Mouse (Mus musculus) spleen, postnatal 4 days (tissue): ENCODE results near the gene Aatk.

Source experiments
- DNase-seq, 2 experiments: peaks; one replicate each; pipeline ENCODE4 v3.0.0; 2022; ENCODE audit warnings: low spot score in 2 of 2

The Aatk gene

GRCm38 (mm10) chr11:120052274-120052673 is 5.3 kb upstream of the Aatk start:
- DNase-seq = no peak

- no peak for DNase-seq
Observed at GRCm38 (mm10) chr11:120051124-120051811, 4.3 kb upstream of the Aatk start.

- DNase-seq = no peak
Observed at GRCm38 (mm10) chr11:120049067-120049466, 2.1 kb upstream of the Aatk start.

GRCm38 (mm10) chr11:120048252-120048556 is 1.2 kb upstream of the Aatk start:
- no peak for DNase-seq

GRCm38 (mm10) chr11:120047531-120048251 is 724 bp upstream of the Aatk start:
- no peak for DNase-seq

- DNase-seq = no peak
Observed at GRCm38 (mm10) chr11:120045839-120046552, 971 bp downstream of the Aatk start.

- no peak for DNase-seq
Observed at GRCm38 (mm10) chr11:120045341-120045740, 1.6 kb downstream of the Aatk start.

- no peak for DNase-seq
Observed at GRCm38 (mm10) chr11:120042141-120042838, 4.7 kb downstream of the Aatk start.

GRCm38 (mm10) chr11:120041191-120042123 is 5.5 kb downstream of the Aatk start:
- DNase-seq = peak in 1 of 2 experiments; percentile 60

GRCm38 (mm10) chr11:120040440-120040839 is 6.5 kb downstream of the Aatk start:
- no peak for DNase-seq

GRCm38 (mm10) chr11:120039581-120039980 is 7.4 kb downstream of the Aatk start:
- DNase-seq = no peak

GRCm38 (mm10) chr11:120034762-120035161 is 12.2 kb downstream of the Aatk start:
- no peak for DNase-seq

GRCm38 (mm10) chr11:120034306-120034705 is 12.7 kb downstream of the Aatk start:
- no peak for DNase-seq

- DNase-seq = no peak
Observed at GRCm38 (mm10) chr11:120033473-120033872, 13.5 kb downstream of the Aatk start.

- DNase-seq = no peak
Observed at GRCm38 (mm10) chr11:120032052-120032451, 14.9 kb downstream of the Aatk start.

GRCm38 (mm10) chr11:120030145-120030901 is 16.6 kb downstream of the Aatk start:
- peak; percentile 42 to 66 for DNase-seq

- DNase-seq = no peak
Observed at GRCm38 (mm10) chr11:120029431-120030144, 17.4 kb downstream of the Aatk start.

GRCm38 (mm10) chr11:120028319-120029092 is 18.5 kb downstream of the Aatk start:
- DNase-seq = no peak

- no peak for DNase-seq
Observed at GRCm38 (mm10) chr11:120026941-120027340, 20.0 kb downstream of the Aatk start.
